Mouse (Mus musculus) splenic B cell, adult 2 months (primary cell): Measurements from ENCODE around the gene Wdr61.

Source experiments
- DNase-seq: peaks from one replicate; pipeline ENCODE4 v3.0.0-alpha.2; 2011; ENCODE audit warnings: low read depth, low spot score
- H3K27me3 ChIP-seq: 2 replicates; pipeline ENCODE4 v1.6.1; 2012; ENCODE audit warnings: mild to moderate bottlenecking, low read length, moderate library complexity, mixed read lengths; ENCODE audit not compliant: control insufficient read depth, poor library complexity, insufficient read depth, severe bottlenecking
- H3K36me3 ChIP-seq: 2 replicates; pipeline ENCODE4 v1.6.1; 2012; ENCODE audit warnings: mild to moderate bottlenecking, low read length, moderate library complexity, mixed read lengths; ENCODE audit not compliant: control insufficient read depth, poor library complexity, insufficient read depth, severe bottlenecking

Gene Wdr61

DNA sequence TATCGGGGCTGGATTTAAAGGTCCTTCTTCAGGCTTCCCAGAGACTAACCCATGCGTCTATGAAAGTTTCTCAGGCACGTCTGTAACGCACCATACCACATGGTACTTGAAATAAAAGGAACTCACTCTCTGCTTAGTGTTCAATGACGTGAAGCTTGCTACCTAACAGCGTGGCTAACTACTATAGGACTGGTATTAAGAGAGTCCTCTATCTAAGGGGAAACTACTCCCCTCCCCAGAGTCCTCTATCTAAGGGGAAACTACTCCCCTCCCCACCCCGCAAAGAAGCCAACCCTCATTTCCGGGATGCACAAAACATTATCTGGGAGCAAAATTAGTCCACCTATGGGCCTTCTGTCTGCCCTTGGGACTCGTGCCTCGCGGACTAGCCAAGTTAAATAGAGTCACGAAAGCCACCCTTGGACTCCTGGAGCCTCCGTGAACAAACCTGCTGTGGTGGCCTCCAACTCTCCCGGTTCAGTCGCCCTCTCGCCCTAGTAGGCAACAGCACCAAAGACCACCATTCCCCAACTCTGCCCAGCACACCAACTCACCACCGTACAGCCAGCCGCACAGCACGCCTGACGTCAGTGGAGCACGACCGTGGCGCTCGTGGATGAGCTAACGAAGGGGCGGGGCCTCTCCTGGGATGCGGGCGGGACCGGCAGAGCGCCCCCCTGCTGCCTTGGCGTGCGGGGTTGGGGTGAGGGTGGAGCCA is at the start of gene Wdr61:
Wdr61 (minus strand) TSS at position 599 of the 718 bp plus-strand sequence.
- H3K27me3 ChIP-seq, result no peaks in the 10 kb centered on the region; the same call in 1 of the 2 replicates
- DNase-seq, result peak; percentile 97
- peaks cover 2% of the 10 kb centered on the region; the same call in 1 of the 2 replicates for H3K36me3 ChIP-seq

DNA sequence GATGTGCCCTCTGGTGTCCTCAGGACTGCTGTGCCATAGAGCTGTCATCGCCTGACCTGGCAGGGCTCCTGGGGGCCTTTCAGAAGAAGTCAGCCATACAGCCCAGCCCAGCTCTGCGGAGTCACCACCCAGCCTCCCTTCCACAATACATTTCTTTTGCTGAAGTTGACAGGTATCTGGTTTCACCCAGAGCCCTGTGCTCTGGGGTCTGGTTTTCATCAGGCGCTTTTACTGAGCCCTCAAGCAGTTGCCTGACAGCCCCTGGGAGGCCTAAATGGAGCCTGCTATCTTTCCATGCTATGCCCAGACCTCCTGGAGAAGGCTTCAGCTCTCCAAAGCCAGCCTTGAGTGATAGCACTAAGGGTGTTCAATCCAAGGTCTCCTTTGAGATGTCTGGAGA is 49.7 kb upstream of the Wdr61 start:
- Histone ChIP-seq H3K27me3 (no peaks in the 10 kb centered on the region; the same call in 1 of the 2 replicates), H3K36me3 (no peaks in the 10 kb centered on the region)
- DNase-seq, result no peak

DNA sequence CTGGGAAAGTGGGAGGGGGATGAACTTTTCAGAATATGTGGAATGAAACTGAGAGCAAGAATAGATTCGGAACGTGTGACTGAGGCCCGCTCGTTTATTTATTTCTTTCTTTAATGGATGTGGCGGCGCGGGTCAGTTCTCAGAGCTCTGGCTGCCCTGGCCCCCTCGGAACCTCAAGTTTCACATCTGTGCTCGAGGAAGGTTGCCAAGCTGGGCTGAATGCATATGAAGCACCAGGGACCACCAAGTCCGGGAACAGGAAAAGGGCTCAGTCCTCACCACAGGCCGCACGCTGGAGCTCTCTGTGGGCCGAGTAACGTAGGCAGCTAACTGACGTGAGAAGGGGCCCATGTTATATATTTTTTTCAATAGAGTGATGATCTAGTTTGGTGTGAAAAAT is 48.2 kb upstream of the Wdr61 start:
- DNase-seq, result no peak
- Histone ChIP-seq H3K27me3 (no peaks in the 10 kb centered on the region; the same call in 1 of the 2 replicates), H3K36me3 (no peaks in the 10 kb centered on the region)

DNA sequence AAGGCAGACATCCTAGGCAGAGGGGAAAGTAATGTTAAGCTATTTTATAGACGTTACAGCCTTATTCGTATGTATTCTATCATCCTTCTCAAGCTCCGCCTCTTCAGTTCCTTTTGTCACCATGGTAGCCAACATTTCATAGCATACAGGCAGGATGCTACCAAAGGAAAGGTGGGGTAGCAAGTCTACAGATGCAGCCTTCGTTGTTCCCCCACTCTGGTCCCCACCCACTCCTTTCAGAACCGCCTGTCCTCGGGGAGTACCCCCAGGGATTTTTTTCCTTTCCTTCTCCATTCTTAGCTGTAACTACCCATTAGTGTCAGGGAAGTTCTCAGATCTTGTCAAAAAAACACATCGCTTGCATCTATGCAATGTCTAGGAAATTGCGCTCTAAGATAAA is 45.0 kb upstream of the Wdr61 start:
- no peaks in the 10 kb centered on the region; the same call in 1 of the 2 replicates for H3K27me3 ChIP-seq
- H3K36me3 ChIP-seq, result no peaks in the 10 kb centered on the region
- DNase-seq, result no peak

DNA sequence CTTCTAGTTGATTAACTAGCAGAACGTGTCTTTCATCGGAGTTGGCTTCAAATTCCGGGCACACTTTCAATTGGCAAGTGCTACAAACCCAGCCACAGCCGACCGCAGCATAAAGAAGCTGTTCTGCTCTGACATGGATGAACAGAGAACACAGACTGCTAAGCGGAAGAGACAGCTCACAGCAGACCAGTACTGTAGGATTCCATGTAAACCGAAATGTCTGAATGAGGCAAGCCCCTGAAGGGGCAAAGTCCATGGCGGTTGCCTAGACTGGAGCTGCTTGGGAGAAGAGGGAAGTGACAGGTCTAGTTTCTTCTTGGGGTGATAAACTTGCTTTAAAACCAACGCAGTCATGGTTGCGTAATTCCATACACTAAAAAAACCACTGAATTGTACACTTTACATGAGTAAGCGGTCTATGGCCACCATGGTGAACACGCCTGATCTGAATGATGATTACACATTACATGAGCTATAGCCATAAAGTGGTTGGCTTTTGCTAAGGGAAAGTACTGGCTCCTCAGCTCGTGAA is 42.2 kb upstream of the Wdr61 start:
- DNase-seq, result no peak
- no peaks in the 10 kb centered on the region; the same call in 1 of the 2 replicates for H3K27me3 ChIP-seq
- H3K36me3 ChIP-seq, result no peaks in the 10 kb centered on the region

DNA sequence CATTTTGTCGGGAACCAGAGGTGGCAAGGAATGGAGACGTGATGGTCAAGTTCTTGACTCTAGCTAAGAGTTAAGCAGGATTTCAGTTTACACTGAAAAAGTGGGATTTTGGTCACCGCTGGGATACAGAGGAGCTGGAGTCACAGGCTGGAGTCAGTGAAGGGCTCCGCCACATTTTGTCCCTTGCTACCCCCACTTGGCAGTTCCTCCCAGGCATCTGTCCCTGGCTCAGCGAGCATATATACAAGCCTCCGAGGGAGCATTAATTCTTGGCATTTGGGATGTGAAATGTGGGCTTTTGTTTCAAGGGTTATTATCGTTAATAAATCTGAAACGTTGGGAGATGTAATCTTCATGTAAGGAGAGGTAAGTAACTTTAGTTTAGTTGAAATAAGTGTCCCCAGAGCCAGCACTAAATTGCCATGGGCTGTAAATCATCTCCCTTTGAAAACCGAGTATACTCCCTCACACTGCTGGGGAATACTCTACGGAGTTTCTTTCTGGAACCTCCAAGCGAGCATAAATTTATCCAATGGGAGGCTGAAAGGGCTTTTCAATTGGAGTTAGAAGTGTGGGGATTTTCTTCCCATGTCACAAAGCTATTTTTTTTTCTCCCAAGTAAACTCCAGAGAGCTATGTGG is 35.9 kb upstream of the Wdr61 start:
- H3K36me3 ChIP-seq, result no peaks in the 10 kb centered on the region
- no peak for DNase-seq
- H3K27me3 ChIP-seq, result no peaks in the 10 kb centered on the region

DNA sequence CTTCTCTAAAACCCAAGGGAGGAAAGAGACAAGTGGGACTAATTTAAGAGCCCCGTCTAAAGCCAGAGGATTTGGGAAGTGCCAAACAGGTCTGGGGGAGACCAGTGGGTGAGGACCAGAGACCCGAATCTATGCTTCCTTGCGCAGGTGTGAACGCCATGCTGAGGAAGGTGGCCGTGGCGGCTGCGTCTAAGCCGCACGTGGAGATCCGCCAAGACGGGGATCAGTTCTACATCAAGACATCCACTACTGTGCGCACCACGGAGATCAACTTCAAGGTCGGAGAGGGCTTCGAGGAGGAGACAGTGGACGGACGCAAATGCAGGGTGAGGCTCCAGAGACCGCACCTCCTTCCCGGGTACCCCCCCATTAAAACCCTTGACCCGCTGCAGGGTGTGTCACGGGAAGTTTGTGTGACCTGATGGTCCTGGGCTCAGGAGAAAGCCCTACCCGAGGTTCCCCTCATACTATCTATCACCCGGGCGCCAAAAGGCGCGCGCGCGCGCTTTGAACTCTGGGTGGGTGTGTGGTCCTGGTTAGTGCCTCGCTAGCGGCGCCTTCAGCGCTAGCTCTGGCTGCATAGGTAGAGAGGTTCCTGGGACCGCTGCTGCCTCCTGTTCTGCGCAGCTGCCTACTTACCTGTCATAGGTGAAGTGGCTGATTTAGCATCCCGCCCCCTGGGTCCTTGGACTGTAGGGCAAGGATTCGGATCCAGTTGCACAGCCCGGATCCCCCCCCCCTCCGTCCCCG is 31.2 kb upstream of the Wdr61 start:
- no peak for DNase-seq

DNA sequence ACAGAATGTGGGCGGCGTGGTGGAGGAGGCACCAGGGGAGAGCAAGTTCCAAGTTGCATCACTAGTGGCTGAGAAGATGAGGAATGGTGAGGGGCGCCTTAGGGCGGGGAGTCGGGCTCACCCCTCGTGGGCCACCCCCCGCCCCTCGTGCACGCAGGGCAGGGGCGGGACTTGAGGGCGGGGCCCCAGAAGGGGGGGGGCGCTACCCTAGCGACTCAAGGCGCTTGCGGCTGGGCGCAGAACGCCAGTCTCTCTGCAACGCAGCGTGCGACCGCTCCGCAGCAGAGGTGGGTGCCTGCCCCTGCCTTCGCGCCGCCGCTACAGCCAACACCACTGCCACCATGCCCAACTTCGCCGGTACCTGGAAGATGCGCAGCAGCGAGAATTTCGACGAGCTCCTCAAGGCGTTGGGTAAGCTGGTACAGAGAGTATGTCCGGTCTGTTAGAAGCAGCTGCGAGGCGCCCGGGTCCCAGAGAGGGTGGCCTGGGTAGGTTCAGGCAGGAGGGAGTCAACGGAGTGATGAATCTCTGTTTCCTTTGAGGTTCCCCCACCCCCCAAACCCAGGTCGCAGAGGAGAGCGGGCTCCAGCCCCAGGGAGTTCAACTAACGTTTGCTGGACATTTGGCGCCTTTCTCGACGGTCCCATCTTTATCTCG is 30.4 kb upstream of the Wdr61 start, which contains the start of gene Crabp1:
Crabp1 (plus strand) TSS at position 188 of the 657 bp plus-strand sequence.
- H3K27me3 ChIP-seq, result no peaks in the 10 kb centered on the region
- no peaks in the 10 kb centered on the region for H3K36me3 ChIP-seq
- no peak for DNase-seq

More for the DNA sequence above, 31.2 kb upstream of the Wdr61 start:
- no peaks in the 10 kb centered on the region for H3K27me3 ChIP-seq
- no peaks in the 10 kb centered on the region for H3K36me3 ChIP-seq

DNA sequence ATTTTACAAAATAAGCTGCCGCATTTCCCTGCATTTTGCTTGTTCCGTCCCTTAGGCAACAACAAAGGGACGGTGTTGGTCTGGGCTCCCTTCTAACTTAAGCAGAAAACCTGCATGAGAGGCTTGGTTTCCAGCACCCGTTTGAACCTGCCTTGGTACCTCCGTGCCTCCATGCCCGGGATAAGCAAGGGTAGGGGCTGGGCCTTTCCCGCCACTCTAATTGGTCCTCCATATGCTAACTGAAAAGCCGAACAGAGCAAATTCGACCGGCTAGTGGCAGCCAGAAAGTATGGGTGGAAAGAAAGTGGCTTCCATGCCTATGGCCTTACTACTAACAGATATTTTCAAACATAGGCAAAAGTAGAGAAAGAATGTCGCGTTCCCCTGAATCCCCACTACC is 29.8 kb upstream of the Wdr61 start:
- Histone ChIP-seq H3K36me3 (no peaks in the 10 kb centered on the region), H3K27me3 (no peaks in the 10 kb centered on the region)
- no peak for DNase-seq

DNA sequence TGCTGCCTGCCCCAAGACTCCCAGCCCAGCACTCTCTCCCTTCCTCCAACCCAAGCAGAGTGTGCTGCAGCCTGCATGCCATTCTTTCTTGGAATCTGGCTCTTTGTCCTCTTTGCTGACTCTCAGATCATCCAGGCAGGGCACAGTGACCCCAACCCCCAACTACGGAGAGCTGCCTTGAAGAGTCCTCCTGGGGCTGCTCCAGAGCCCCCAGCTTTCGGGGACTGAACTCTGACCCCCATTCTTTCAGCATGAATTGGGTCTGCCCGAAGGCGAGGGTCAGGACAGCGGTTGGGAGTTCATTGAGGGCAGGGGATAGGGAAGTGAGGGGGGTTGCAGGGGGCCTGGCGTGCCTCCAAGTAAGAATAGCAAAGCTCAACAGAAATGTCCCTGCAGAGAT is 25.3 kb upstream of the Wdr61 start:
- no peak for DNase-seq
- Histone ChIP-seq H3K36me3 (no peaks in the 10 kb centered on the region), H3K27me3 (no peaks in the 10 kb centered on the region)

DNA sequence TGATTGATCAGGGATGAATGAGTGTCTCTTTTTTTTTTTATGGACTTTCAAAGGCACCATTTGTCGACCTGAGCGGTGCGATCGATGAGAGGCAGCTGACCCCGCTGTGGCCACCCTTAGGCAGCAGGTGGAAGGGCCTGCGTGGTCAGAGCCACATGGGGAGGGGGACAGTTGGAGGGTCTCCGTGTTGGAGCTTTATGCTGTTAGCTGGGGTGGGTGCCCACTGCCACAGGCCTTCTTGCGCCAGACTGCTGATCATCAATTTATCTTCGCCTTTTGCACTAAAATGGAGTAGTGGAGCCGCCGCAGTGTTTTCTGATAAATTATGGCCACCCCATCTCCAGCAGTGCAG is 18.6 kb upstream of the Wdr61 start:
- DNase-seq, result no peak
- H3K36me3 ChIP-seq, result no peaks in the 10 kb centered on the region
- H3K27me3 ChIP-seq, result no peaks in the 10 kb centered on the region

DNA sequence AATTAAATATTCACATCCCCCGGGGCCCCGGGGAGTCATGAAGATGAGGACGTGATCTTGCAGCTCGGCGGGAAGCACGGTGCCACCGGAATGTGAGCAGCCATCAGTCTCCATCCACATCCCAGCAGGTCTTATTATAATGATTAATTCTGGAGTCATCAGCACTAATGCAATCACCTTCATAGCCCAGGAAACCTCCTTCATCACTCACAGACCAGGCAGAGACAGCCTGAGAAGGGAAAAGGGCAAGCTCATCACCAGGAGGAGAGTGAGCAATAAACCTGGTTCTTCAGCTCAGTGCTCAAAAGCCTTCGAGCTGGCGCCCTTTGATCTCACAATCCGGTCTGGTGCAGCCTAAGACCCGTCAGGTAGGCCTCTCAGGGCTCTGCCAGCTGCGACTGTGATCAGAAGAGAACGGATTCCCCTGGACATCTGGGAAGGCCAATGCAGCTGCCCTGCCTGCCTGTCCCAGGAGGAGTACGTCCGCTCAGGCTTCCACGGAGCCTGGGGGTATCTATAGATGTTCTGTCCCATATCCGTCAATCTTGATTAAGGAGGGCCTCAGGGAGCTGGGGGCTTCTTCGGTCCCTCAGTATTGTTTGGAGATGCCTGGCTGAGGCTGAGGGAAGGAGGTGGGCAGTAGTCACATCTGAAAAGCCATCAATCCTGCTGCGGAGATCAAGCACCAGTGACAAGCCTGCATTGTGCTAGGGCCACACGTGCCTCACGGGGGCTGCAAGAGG is 18.1 kb upstream of the Wdr61 start:
- no peak for DNase-seq
- H3K27me3 ChIP-seq, result no peaks in the 10 kb centered on the region
- H3K36me3 ChIP-seq, result no peaks in the 10 kb centered on the region

DNA sequence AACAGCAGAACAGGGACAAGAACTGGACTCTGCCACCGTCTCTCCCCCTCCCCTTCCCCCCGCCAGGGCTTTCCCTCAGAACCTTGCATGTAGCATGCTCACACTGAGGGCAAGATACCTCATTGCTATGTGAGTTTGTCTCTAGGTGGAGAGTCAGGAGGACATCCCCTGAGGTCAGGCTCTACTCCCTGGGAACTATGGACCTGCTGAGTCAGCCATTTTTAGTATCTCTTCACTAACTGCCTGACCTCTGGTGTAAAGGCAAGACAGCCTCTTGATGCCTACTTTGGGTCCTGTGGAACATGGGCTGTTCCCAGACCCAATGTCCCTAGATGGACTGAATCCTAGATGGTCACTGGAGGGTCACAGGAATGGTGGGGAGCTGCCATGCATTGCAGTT is 17.4 kb upstream of the Wdr61 start:
- no peaks in the 10 kb centered on the region for H3K36me3 ChIP-seq
- H3K27me3 ChIP-seq, result no peaks in the 10 kb centered on the region
- DNase-seq, result no peak
